Mouse (Mus musculus): ENCODE results near the gene Tbx21.

Tbx21 gene

GRCm38 (mm10) chr11:97082977-97083376, 32.2 kb downstream of the Tbx21 start:
- DNase-seq, result peak; percentile 53 to 63

- no peak for DNase-seq
Measured at GRCm38 (mm10) chr11:97080291-97080690, 34.8 kb downstream of the Tbx21 start.

GRCm38 (mm10) chr11:97078751-97079150, 36.4 kb downstream of the Tbx21 start:
- DNase-seq, result no peak

GRCm38 (mm10) chr11:97074235-97074634, 40.9 kb downstream of the Tbx21 start:
- DNase-seq, result no peak

- DNase-seq, result peak in 1 of 2 experiments; percentile 17
Measured at GRCm38 (mm10) chr11:97072533-97072932, 42.6 kb downstream of the Tbx21 start.

- DNase-seq, result no peak
Measured at GRCm38 (mm10) chr11:97071129-97071528, 44.0 kb downstream of the Tbx21 start.

GRCm38 (mm10) chr11:97069770-97070169, 45.4 kb downstream of the Tbx21 start:
- DNase-seq, result no peak

- no peak for DNase-seq
Measured at GRCm38 (mm10) chr11:97069333-97069732, 45.8 kb downstream of the Tbx21 start.

GRCm38 (mm10) chr11:97066656-97067360, 48.3 kb downstream of the Tbx21 start:
- DNase-seq, result peak in 1 of 2 experiments; percentile 31

GRCm38 (mm10) chr11:97065538-97066295, 49.4 kb downstream of the Tbx21 start:
- DNase-seq, result peak in 1 of 2 experiments; percentile 18

- no peak for DNase-seq
Measured at GRCm38 (mm10) chr11:97063921-97064295, 51.2 kb downstream of the Tbx21 start.

GRCm38 (mm10) chr11:97063274-97063920, 51.7 kb downstream of the Tbx21 start:
- DNase-seq, result no peak

GRCm38 (mm10) chr11:97052219-97052646, 62.9 kb downstream of the Tbx21 start:
- peak; percentile 82 to 87 for DNase-seq

GRCm38 (mm10) chr11:97050944-97051586, 64.1 kb downstream of the Tbx21 start:
- DNase-seq, result no peak

- DNase-seq, result peak; percentile 79 to 81
Measured at GRCm38 (mm10) chr11:97050216-97050943, 64.8 kb downstream of the Tbx21 start, which contains the start of gene Osbpl7. Osbpl7 (plus strand) TSS chr11:97050628.

GRCm38 (mm10) chr11:97049492-97050085, 65.5 kb downstream of the Tbx21 start:
- peak in 1 of 2 experiments; percentile 19 for DNase-seq

GRCm38 (mm10) chr11:97048090-97048650, 67.0 kb downstream of the Tbx21 start:
- peak in 1 of 2 experiments; percentile 27 for DNase-seq
